Mouse (Mus musculus): Measurements from ENCODE around the gene Fam98a.

Gene Fam98a

GRCm38 (mm10) chr17:75523812-75524211 lies 27.9 kb downstream of the Fam98a start:
- intact Hi-C loops (cut with DNase I), result no loop called here

- intact Hi-C loops (cut with DNase I), result no loop called here
Measured at GRCm38 (mm10) chr17:75522347-75523065, 29.2 kb downstream of the Fam98a start.

- intact Hi-C loops (cut with DNase I), result no loop called here
Measured at GRCm38 (mm10) chr17:75521236-75521842, 30.4 kb downstream of the Fam98a start.

DNA sequence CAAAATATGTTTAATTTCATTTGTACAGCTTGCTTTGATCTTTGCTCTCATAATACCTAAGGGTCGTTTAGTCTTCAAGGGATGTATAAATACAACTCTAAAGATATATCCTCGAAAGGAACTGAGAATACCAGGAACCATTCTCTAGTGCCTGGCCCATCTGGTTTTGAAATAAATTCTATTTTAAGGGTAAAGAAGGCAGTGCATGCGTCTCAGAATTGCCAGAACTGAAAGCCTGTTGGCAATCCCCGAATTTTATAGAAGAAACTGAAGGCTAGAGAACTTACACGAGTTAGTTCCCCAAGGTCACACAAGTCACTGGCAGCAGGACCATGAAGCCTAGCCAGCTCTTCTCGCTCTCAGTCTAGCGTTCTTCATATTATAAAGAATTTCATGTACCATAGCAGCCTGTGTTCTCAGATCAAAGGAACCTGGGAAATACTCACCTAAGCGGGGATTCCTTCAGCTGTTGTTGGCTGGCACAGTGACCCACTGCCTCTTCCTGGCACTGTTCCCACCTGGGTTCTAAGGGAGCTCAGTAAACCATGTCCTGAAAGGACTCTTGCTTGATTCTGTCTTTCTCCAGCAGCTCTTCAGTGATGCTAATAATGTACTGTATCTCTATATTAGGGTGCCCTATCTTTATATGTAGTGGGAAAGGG lies 32.4 kb downstream of the Fam98a start:
- intact Hi-C loops (cut with DNase I), result no loop called here

GRCm38 (mm10) chr17:75518181-75518901 lies 33.4 kb downstream of the Fam98a start:
- intact Hi-C loops (cut with DNase I), result no loop called here

- intact Hi-C loops (cut with DNase I), result no loop called here
Measured at GRCm38 (mm10) chr17:75516591-75516990, 35.2 kb downstream of the Fam98a start.

DNA sequence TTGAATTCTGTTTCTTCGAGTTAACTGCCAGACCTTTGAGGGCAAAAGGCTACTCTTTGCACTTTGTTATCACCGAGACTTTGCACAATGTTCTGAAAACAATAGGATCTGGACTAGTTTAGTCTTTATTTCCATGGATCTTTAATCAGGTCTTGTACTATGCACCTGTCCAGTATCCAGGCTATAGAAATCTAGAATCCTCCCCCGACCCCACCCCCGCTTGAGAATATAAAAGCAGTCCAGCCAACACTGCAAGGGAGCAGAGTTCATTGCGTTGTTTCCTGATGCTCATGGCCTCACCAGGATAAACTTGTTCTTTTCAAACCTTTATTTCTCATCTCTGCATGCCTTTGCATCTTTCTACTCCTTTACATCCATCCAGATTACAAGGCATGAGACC lies 42.5 kb downstream of the Fam98a start:
- intact Hi-C loops (cut with DNase I), result no loop called here

GRCm38 (mm10) chr17:75506708-75507641 lies 44.8 kb downstream of the Fam98a start:
- intact Hi-C loops (cut with DNase I), result no loop called here

GRCm38 (mm10) chr17:75506097-75506675 lies 45.6 kb downstream of the Fam98a start:
- intact Hi-C loops (cut with DNase I), result no loop called here

DNA sequence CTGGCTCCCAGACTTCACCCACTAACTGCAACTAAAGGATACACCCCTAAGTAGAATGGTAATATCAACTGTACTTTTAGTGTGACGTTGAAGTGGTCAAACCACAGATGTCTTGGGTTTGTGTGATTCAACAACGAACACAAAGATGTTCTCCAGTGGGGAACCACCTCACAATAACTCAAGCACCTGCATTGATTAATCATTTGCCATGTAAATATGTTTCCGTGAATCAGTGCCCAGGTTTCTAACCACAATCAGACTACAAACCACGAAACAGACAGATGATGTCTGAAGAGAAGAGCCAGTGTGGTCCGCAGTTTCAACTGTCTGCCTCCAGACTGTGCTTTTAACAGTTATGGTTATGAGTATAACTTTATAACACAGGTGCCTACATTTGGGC lies 46.7 kb downstream of the Fam98a start:
- intact Hi-C loops (cut with DNase I), result no loop called here

DNA sequence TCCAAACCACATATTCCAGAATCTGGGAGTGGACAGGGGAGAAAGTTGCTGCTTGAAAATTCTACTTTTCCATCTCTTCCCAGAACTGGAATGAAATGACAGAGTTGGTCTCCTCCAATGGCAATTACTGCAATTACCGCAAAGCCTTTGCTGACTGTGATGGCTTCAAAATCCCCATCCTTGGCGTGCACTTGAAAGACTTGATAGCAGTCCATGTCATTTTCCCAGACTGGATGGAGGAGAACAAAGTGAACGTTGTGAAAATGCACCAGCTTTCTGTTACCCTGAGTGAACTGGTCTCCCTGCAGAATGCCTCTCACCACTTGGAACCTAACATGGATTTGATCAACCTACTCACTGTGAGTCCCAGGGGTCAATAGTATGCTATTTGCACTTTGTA lies 48.7 kb downstream of the Fam98a start:
- intact Hi-C loops (cut with DNase I), result no loop called here

DNA sequence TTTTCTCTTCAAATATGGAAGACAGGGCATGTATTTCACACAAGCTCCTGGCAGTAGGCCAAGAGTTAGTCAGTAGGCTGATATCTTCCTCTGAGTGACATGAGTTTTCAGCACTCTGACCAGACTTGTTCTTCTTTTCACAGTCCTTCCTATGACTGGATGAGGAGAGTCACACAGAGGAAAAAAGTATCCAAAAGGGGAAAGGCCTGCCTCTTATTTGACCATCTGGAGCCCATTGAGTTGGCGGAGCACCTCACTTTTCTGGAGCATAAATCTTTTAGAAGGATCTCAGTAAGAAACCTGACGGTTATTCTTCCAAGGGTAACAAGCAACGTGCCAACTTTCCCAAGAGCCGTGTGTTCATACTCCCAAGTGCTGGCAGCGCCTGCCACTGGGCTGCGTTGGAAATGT lies 53.5 kb downstream of the Fam98a start:
- intact Hi-C loops (cut with DNase I), result no loop called here

GRCm38 (mm10) chr17:75495213-75495612 lies 56.5 kb downstream of the Fam98a start:
- intact Hi-C loops (cut with DNase I), result no loop called here
